9 mouse cellular contexts compared by ENCODE assay signal in genomic region chr5:30516376-30516775, GRCm38 (mm10). TPM values are rescaled to one million over a fixed set of nuclear protein-coding genes. Genes with fewer than 3 reads are reported as not detected.
DNase-seq lines count a peak whose midpoint lies in the region; ATAC-seq and TF ChIP-seq lines count a peak whose summit lies in the region.
"Had no signal": no experiment of that assay in that cellular context is flagged by ENCODE, and none has a peak within 500 bp of the region (broad histone marks: within the 10 kb centered on the region; RNA-seq: fewer than 3 reads in every experiment).

No protein-coding gene starts in this region.

- no peak overlapping the region for H3K4me2 ChIP-seq in kidney, postnatal 0 days (ENCODE audit: low read length)
- H3K4me2 ChIP-seq in lung, embryonic 14.5 days = no peak overlapping the region
- H3K4me2 ChIP-seq: hindbrain, embryonic 15.5 days had no signal

- no peaks in the 10 kb centered on the region for H3K27me3 ChIP-seq in kidney, postnatal 0 days (ENCODE audit: insufficient read depth, low read length)
- no peaks in the 10 kb centered on the region for H3K27me3 ChIP-seq in lung, embryonic 14.5 days (ENCODE audit: insufficient read depth, low read length)
- H3K27me3 ChIP-seq: hindbrain, embryonic 15.5 days had no signal

- WGBS in kidney, postnatal 0 days = 50% methylated on average over 7 of the region's 7 CpGs
- 64% methylated on average over 7 of the region's 7 CpGs for WGBS in lung, embryonic 14.5 days

- H3K27ac ChIP-seq in kidney, postnatal 0 days = no peak overlapping the region
- no peak overlapping the region for H3K27ac ChIP-seq in lung, embryonic 14.5 days (ENCODE audit: low read depth)
- H3K27ac ChIP-seq: hindbrain, embryonic 15.5 days had no signal

- DNase-seq in ovary, postnatal 14 days (ENCODE audit: low spot score) = peak; percentile 49
- no peak for DNase-seq in ovary, adult 18-20 months (ENCODE audit: low spot score)
- DNase-seq in adipocyte (ENCODE audit: low spot score) = peak; percentile 88
- DNase-seq in cerebellum, postnatal 25 days = peak; percentile 79 to 86
- DNase-seq in kidney, postnatal 0 days (ENCODE audit: low spot score) = peak; percentile 38
- peak; percentile 76 for DNase-seq in lung, embryonic 14.5 days
- DNase-seq in skeletal muscle tissue, adult 2 months (ENCODE audit: low read depth, low spot score) = peak; percentile 9

- no peak overlapping the region for H3K4me3 ChIP-seq in kidney, postnatal 0 days (replicated peaks; ENCODE audit: low read depth, low read length)
- no peak overlapping the region for H3K4me3 ChIP-seq in lung, embryonic 14.5 days (ENCODE audit: low read depth, low read length)
- H3K4me3 ChIP-seq: hindbrain, embryonic 15.5 days had no signal

- no peak for ATAC-seq in kidney, postnatal 0 days (replicated peaks; ENCODE audit: low FRiP score, low read depth)
- ATAC-seq in lung, embryonic 14.5 days (ENCODE audit: insufficient read depth) = no peak

- H3K9me3 ChIP-seq in kidney, postnatal 0 days (replicated peaks; ENCODE audit: low read length) = no peaks in the 10 kb centered on the region
- H3K9me3 ChIP-seq in lung, embryonic 14.5 days (ENCODE audit: low read depth, low read length) = no peaks in the 10 kb centered on the region
- H3K9me3 ChIP-seq: hindbrain, embryonic 15.5 days had no signal

- no peaks in the 10 kb centered on the region for H3K36me3 ChIP-seq in kidney, postnatal 0 days (ENCODE audit: insufficient read depth, low read length)
- no peaks in the 10 kb centered on the region for H3K36me3 ChIP-seq in lung, embryonic 14.5 days (ENCODE audit: insufficient read depth)
- H3K36me3 ChIP-seq: hindbrain, embryonic 15.5 days had no signal

- H3K9ac ChIP-seq in kidney, postnatal 0 days (ENCODE audit: low read depth, low read length) = no peak overlapping the region
- no peak overlapping the region for H3K9ac ChIP-seq in lung, embryonic 14.5 days
- H3K9ac ChIP-seq: hindbrain, embryonic 15.5 days had no signal

- peak; percentile 78 for TF ChIP-seq CTCF in kidney, postnatal 0 days (IDR thresholded peaks at IDR 0.05; ENCODE audit: low read depth)
- TF ChIP-seq CTCF in lung, embryonic 14.5 days (IDR thresholded peaks at IDR 0.05; ENCODE audit: low read depth) = peak; percentile 86

- no peaks in the 10 kb centered on the region for H3K4me1 ChIP-seq in kidney, postnatal 0 days (replicated peaks; ENCODE audit: insufficient read depth, low read length)
- H3K4me1 ChIP-seq in lung, embryonic 14.5 days (ENCODE audit: insufficient read depth) = peaks cover 20% of the 10 kb centered on the region

RNA-seq across cellular contexts. Expression of gene Cib4, which starts 29.3 kb away (rescaled TPM):
- polyA plus RNA-seq in kidney, postnatal 0 days (2015; fragmentation: Nextera tagmentation; extraction: Ambion mirVana) = not detected in 2 replicates
- polyA plus RNA-seq in lung, embryonic 14.5 days (2014; fragmentation: Nextera tagmentation; extraction: Ambion mirVana) = 0.26 TPM in 1 of 2 replicates, not detected in the other
- polyA plus RNA-seq: hindbrain, embryonic 15.5 days; stomach, embryonic 16.5 days had no signal

RNA-seq across cellular contexts. Expression of gene 1700001C02Rik, which starts 50.5 kb away (rescaled TPM):
- not detected in 2 replicates for polyA plus RNA-seq in kidney, postnatal 0 days (2015; fragmentation: Nextera tagmentation; extraction: Ambion mirVana)
- polyA plus RNA-seq in lung, embryonic 14.5 days (2014; fragmentation: Nextera tagmentation; extraction: Ambion mirVana) = not detected in 2 replicates
- polyA plus RNA-seq: stomach, embryonic 16.5 days had no signal

RNA-seq across cellular contexts. Expression of gene Otof, which starts 54.6 kb away (rescaled TPM):
- 0.04 and 0.09 TPM in 2 replicates for polyA plus RNA-seq in kidney, postnatal 0 days (2015; fragmentation: Nextera tagmentation; extraction: Ambion mirVana)
- 1.4 and 1.7 TPM in 2 replicates for polyA plus RNA-seq in lung, embryonic 14.5 days (2014; fragmentation: Nextera tagmentation; extraction: Ambion mirVana)
